Mouse (Mus musculus) E14TG2a.4 (cell line): Measurements from ENCODE around the gene Tecr.

Experiments
- CTCF ChIP-seq: conservative IDR thresholded peaks from 2 replicates; pipeline ENCODE4 v1.5.1; 2014; ENCODE audit warnings: low read length
- POU5F1 ChIP-seq: IDR thresholded peaks from 2 replicates; pipeline ENCODE4 v1.6.1; 2014; ENCODE audit warnings: low read length, borderline replicate concordance

DNA sequence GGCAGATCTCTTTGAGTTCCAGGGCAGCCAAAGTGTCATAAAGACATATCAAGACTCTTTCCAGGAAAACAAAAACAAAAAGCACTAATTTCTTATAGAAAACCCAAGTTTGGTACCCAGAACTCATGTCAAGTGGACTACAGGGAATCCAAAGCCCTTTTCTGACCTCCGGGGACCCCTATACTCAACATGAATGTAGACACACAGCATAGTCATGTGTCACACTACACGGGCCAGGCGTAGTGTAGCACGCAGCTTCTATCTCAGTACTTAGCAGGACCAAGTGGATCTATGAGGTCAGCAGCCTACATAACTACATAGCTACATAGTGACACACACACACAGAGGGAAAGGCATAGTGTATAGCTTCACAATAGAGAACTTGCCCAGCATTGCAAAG, 5.9 kb upstream of the Tecr start:
- TF ChIP-seq CTCF (no peak), POU5F1 (no peak)
